Mouse (Mus musculus): Measurements from ENCODE around the gene Frmpd2.

Gene Frmpd2

DNA sequence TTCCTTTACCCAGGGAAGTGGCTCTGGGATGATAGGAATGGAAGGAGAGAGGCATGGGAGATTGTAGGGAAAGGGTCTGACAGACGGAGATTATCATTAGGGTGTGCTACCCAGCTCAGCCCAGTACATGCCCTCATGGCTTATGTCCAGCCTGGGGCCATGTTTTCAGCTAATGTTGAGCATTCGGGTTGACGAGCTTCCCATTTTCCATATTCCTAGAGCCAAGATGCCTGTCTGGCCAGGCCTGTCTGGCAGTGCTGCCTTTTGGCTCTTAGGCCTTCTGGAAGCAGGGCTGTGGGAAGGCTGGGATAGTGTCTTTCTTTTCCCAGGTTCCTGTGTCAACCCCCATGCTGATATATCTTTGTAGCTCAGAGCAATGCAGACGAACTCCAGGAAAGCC is 35.2 kb downstream of the Frmpd2 start:
- no peak for DNase-seq (ENCODE audit: low read depth in 1 of 2, low spot score in 2 of 2)

DNA sequence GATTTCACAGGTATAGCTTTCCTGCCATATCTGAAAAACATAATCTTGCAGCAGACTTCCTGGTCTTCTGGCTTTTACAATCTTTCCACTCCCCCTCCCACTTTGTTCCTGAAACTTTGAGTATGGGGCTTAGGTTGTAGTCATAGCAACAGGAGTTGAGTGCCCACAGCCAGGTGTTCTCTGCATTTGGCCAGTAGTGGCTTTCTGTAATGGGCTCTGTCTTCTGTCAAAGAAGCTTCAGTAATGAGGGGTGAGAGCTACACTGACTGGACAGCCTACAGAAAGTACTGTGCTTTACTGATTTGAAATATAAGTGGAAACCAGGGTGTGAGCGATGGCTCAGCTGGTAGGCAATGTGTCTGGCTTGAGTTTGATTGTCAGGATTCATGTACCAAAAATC is 37.2 kb downstream of the Frmpd2 start:
- DNase-seq (ENCODE audit: low read depth in 1 of 2, low spot score in 2 of 2), result no peak

DNA sequence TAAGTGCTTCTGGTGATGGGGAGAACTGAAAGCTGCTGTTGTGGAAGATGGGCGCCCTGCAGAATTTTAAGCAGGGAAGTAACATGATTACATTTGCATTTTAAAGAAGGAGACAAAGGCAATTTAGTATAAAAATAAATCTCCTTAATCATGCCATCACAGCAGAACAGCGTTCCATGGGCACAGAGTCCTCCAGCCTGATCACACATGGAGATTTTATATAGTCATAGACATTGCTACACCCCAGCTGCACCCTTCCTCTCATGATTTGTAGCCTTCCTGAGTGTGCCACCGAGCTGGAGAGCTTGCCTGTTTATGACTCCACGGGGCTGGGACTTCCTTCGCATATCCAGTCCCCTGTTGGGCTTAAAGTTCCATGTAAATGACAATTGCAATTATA is 42.4 kb downstream of the Frmpd2 start:
- DNase-seq (ENCODE audit: low read depth in 1 of 2, low spot score in 2 of 2), result no peak

DNA sequence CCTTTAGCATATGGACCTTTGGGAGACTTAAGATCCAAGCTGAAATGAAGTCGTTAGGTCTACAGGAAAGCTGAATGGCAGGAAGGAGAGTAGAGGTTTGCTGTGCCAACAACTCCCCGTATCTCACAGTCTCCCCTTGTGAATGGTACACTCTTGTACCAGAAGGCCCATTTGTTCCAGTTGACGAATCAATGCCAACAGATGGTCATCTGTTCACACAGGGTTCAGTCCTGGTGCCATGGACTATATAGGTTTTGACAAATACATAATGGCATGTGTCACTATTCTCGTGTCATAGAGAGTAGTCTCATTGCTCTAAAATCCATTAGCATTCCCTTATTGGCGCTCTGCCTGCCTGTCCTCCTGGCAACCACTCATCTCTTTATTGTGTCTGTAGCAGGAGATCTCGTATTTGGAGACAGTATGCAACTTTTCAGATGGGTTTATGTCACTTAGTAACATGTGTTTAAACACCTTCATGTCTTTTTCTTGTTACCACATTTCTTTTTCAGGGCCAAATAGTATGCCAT is 43.3 kb downstream of the Frmpd2 start:
- no peak for DNase-seq (ENCODE audit: low read depth in 1 of 2, low spot score in 2 of 2)

DNA sequence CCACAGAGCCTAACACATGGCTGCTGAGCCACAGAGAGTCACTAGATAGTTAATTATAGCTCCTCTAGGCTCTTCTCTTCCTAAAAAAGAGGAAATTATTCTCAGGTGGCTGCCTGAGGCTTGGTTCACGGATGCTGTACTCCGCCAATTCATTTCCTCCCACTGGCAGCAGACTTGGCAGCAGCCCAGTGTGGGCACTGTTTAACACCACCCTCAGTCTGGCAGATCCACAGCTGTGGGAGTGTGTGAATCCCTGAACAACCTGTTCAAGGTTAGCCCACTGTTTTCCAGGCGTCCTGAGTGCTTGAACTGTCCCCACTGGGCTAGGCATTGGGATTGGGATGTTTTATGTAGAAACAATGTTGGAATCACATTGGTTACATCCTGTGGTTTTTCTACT is 50.0 kb downstream of the Frmpd2 start:
- DNase-seq (ENCODE audit: low read depth in 1 of 2, low spot score in 2 of 2), result no peak

DNA sequence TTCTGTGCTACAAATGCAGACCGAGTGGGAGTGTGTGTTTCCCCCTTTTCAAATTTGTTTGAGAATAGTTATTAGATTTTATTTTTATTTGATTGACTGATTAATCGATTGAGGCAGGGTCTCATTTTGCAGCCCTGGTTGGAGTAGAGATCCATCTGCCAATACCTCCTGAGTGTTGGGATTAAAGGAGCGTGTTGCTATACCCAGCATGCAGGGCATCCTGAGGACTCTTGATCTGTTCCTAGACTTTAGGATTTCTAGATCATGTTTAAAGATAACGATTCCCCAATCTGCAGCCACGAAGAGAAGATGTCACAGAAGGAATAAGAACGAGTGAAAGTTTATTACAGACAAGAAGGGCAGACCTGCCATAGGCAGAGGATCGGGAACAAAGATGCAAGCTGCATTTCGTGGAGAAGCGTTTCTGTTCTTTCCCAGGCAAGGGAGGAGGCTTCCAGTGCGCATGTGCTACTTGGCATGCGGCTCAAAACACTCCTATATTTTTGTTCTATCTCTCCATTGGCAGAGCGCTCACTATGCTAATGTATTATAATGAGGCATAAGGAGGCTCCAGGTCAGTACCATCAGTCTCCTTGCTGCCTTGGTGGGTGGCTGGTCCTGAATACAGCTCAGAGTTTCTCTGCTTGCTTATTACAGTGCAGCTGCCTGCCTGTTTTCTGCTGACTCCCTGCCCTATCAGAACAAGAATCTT is 53.9 kb downstream of the Frmpd2 start:
- DNase-seq (ENCODE audit: low read depth in 1 of 2, low spot score in 2 of 2), result no peak

DNA sequence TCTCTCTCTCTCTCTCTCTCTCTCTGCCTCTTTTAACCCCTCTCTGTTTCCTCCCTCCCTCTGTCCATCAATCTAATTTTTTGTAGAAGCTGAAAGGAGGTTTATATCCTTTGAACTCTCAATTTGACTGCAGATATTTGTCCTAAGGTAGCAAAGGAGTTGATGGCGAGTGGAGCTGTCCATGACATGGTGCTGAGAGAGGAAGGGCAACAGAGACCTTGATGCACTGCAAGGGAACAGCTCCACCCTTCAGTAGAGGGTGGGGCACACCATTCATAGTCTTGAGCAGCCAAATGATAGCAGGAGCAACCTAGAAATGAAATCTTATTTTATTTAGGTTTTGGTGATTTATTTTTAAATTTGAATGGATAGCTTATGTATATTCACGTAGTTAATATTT is 55.1 kb downstream of the Frmpd2 start:
- no peak for DNase-seq (ENCODE audit: low read depth in 1 of 2, low spot score in 2 of 2)

DNA sequence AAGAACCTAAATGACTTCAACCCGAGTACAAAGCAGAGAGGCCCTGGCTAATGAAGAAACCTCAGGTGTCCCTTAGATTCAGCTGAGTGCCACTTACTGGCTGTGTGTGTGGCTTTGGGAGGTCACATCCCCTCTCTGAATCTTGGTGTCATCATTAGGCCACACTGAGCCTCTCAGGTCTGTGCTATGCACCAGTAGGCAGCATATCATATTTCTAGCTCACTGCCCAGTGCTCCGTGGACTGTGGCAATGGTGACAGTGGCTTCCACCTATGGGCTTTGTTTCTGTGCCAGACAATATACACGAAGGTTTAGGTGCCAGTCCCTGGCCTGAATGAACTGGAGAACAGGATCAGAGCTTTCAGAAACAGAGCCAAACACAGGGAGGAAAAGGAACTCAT is 56.4 kb downstream of the Frmpd2 start:
- no peak for DNase-seq (ENCODE audit: low read depth in 1 of 2, low spot score in 2 of 2)

DNA sequence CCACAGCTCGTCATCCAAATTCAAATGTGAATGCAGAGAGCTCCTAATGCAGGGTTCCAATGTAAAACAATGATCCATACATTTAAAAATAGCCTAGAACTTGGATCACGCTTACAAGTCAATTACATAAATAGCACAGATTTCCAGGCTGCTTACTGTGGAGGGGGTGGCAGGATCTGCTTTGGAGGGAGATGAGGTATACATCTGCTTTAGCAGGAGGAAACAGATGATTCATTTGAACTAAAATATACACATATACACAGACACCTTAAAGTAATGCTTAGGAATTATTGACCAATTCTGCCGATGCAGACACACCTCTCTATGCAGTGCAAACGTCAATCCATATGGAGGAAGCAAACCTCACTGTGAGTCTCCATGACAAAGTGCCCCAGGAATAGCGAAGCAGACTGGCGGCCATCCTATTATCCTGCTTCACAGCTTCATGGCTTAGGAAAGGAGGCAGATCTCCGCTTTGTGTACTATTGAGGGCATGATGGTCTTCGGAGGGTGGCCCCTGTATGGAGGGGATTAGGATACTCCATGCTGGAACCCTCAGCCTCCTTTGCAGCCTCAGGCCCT is 59.9 kb downstream of the Frmpd2 start:
- no peak for DNase-seq (ENCODE audit: low read depth in 1 of 2, low spot score in 2 of 2)

DNA sequence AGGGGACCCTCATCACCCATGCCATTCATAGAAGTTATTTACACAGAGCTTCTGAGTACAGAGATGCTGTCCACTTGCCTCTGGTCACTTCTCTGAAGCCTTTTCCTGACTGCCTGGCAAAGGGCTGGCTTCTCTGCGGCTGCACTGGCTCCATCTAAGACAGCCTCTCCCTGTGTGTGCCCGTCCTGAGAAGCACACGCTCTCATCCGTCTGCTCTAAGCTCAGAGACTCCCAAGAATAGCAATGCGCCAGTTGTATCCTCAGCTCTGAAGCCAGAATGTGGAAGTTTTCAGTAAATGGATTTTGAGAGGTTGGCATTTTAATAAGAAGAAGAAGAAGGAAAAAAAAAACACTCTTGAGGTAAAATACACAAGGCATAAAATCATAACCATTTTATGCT is 61.3 kb downstream of the Frmpd2 start:
- DNase-seq (ENCODE audit: low read depth in 1 of 2, low spot score in 2 of 2), result no peak

DNA sequence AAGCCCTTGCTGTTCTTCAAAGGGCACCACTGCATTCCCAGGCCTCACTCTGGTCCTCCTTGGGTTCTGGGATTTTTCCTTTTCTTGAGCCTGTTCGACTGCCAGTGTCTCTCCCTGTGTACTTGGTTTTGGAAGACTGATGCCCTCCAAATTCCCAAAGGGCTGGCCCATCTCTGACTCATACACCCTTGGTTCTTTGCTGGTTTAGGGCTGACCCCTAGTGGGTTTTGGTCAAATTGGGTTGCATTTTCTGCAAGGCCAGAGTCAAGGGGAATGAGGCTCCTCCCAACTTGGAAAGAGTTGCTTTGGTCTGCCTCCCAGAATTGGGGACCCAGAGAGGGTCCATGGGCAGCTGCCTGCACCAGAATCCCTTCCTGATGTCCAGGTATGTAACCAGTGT is 62.0 kb downstream of the Frmpd2 start:
- no peak for DNase-seq (ENCODE audit: low read depth in 1 of 2, low spot score in 2 of 2)

DNA sequence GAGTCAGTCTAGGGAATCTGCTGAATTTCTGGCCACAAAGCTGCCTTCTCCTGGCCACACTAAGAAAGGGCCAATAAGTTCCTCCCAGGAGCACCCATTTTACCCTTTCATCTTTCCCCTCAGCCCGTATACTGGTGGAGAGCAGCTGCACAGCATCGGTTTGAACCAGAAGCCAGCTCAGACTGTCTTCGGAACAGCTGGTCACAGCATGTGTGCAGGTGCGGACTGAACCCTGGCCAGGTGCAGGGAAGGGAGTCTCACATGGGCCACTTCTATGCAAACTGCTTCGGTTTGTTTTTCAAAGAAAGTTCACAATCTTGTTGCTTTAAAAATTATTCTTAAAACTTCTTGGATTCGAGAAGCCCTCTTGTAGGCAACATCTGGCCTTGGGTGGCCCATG is 63.8 kb downstream of the Frmpd2 start:
- no peak for DNase-seq (ENCODE audit: low read depth in 1 of 2, low spot score in 2 of 2)

DNA sequence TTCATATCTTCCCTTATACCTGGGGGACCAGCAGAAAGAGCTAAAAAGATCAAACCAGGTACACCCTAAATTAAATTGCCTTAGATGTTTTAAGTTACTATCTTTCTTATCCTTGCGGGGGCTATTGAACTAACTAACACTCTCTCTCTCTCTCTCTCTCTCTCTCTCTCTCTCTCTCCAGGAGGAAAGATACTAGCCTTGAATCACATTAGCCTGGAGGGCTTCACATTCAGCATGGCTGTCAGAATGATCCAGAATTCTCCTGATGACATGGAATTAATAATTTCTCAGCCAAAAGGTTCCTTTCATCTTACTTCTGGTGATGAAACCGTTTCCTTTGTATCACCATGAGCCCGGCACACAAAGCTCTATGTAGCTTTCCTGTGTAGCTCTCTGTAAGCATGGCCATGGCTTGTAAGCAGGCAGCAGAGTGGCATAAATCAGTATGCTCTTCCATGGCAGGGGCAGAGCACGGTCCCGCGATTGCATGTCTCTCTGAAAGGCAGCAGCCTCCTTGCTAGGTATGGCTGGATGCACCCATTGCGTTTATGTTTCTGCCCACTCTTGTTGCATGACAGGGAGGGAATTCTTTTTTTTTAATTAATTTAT is 68.2 kb downstream of the Frmpd2 start:
- DNase-seq (ENCODE audit: low read depth in 1 of 2, low spot score in 2 of 2), result no peak

DNA sequence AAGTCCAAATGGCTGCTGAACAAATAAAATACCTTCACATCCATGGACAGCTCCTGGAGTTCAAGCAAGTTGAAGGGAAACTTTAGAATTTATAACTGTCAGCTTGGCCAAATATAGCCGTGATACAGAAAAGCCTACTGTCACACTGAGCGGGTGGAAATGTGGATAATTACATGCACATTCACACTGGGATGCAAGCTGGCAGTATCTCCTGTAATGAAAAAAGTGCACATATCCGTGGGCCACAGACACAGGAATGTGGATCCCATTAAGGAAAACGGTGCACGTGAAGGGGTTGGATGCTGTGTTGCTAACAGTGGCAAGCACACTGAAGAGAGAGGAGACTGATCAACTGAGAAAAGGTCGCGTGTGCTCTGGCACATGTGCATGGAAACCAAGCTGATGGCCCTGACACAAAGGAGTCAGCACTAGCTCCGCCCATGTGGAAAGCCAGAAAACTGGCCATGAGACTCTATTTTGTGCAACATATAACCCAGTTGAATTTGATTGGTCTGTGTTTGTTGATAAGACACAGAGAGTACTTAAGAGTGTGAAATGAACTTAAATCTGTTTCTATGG is 74.2 kb downstream of the Frmpd2 start:
- DNase-seq (ENCODE audit: low read depth in 1 of 2, low spot score in 2 of 2), result no peak

DNA sequence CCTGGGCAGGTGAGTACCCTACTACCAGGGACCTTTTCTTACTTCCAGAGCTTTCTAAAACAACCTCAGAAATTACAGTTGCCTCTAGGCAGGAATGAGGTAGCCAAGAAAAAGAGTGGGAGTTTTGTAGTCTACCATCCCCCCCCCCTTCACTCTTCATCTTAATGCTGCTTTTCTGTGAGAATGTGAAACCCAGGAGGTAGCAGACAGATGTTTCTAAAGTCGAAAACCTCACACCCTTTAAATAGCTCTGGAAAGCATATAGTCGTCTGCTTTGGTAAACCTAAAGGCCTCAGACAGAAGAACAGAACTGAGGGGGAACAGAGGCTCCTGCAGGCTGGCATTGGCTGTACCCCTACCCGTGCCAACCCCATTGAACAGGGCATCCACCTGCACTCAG is 77.2 kb downstream of the Frmpd2 start:
- DNase-seq (ENCODE audit: low read depth in 1 of 2, low spot score in 2 of 2), result no peak

DNA sequence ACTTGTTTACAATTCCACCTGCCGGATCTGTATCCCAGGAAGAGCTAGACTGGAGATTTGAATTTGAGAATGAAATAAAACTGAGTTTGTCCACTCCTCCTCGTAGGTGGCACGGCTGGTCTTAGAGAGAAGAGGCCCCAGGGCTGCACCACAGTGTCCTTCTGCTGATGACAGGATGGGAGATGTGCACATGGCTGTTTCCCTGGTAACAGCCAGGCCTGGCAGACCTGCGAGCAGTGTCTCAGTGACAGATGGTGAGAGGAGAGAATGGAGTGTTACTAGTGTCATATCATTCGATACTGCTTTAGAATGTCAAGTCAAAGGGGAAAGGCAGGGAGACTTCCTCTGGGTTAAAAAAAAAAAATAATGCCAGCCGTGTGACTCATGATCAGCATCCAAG is 78.4 kb downstream of the Frmpd2 start:
- DNase-seq (ENCODE audit: low read depth in 1 of 2, low spot score in 2 of 2), result no peak

DNA sequence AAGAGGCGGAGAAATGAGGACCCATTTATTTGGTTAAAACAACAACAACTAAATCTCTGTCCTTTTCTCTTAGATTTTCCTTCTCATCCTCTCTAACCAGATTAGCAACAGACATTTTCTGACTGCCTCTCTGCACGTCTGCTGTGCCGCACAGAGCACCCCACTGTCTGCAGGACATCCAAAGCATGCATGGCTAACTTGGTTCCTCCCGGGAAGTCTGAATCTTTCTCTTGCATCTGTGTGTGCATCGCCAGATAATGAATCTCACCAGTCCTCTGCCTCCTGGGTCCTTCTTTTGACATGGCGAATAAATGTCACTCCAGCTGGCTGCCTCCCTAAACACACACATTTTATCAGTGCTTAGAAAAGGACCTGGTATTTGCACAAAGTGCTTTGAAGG is 99.2 kb downstream of the Frmpd2 start:
- no peak for DNase-seq (ENCODE audit: low read depth in 1 of 2, low spot score in 2 of 2)

DNA sequence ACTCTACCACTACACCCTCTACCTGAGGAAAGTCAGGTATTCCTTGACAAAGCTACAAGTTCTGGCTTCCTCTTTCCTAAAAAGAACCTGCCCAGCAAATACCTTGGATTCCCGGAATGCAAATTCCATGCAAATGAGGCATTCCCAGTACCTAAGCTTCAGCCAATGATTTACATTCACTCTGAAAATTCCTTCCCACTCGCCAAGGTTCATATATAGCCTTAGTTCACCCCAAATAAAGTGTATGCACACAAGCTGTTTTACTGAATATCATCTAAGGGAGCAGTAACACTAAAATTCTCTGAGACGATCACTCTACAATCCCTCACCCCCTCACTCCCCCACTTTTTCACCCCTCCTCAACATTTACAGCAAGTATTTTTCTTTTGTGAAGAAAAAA is 102.1 kb downstream of the Frmpd2 start:
- no peak for DNase-seq (ENCODE audit: low read depth in 1 of 2, low spot score in 2 of 2)

DNA sequence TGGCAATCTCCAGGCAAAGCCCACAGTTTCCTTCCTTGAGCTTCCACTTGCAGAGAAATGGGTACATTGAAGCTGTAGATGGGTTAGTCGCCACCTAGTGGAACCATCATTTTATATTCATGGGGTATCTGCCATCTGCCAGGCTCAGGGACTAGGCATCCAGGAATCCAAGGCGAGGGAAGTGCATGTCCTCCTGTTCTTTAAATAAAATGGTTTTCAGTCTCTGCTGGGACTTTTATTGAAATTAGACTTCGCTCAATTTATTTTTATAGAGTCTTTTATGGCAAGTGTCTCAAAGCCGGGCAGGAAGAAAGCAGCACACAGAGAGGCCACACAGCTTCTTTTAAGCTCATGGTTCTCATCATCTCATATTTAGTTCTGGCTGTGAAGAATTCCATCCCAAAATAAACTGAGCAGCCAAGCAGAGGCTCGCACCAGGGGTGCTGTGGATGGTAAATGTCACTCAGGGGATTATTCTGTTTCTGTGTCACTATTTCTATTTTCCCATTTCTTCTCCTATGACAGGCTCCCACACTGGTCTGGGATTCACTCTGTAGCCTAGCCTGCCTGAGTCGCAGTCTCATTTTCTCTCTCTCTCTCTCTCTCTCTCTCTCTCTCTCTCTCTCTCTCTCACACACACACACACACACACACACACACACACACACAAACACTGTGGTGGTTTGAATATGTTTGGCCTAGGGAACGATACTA is 108.4 kb downstream of the Frmpd2 start:
- no peak for DNase-seq (ENCODE audit: low read depth in 1 of 2, low spot score in 2 of 2)

DNA sequence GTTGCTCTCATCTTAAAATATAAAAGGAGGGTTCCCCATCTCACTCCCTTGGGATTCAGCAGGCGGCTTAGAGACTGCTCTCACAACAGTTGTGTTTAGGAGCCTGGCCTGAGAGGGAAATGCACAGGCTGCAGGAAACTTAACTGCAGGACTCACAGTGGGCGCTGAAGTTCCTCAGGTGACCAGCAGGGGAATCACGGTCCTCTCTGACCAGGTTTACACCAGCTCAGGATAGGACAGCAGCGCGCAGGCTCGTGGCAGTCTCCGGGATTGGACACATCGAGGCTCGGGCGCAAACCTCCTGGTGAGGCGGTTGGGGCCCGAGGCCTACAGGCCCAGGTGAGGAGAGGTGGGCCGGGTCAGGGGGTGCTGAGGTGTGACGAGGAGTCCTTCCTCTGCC is 117.5 kb downstream of the Frmpd2 start, which contains the start of gene Ptpn20:
Ptpn20 (plus strand) TSS at position 257 of the 400 bp plus-strand sequence.
- no peak for DNase-seq (ENCODE audit: low read depth in 1 of 2, low spot score in 2 of 2)

DNA sequence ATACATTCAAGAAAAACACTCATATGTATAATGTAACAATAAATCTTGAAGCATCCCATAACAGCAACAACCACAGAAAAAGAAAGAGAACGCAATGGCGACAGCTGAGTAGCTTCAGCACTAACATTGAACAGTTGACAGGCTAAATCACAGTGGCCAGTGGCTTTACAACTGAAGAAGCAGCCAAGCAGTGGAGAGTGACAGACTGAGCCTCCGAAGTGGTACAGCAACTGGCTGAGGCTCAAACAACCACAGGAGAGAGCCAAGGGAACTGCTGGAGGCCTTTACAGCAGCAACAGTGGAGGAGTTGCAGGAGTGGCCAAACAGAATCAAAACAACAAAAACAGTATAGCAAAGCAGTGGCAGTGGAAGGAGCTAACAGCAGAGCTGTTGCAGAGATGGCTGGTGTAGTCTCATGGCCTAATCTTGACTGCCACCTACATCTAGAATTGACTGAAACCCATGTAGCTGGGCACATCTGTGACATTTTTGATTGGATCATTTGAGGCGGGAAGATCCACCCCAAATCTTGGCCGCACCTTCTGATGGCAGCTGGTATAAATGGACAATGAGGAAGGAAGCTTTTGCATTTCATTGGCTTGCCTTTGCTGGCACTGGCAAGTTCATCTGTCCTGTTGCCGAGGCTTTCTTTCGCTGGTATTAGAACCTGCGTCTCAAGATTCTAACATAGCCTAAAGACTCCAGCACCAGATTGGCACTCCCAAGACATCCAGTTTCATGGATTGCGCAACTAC is 127.1 kb downstream of the Frmpd2 start:
- no peak for DNase-seq (ENCODE audit: low read depth in 1 of 2, low spot score in 2 of 2)
